Mouse (Mus musculus): ENCODE measurements around the gene Cnga3.
A peak's percentile ranks its signal among the peaks of the same experiment; 100 is the strongest.

Cnga3 gene

DNA sequence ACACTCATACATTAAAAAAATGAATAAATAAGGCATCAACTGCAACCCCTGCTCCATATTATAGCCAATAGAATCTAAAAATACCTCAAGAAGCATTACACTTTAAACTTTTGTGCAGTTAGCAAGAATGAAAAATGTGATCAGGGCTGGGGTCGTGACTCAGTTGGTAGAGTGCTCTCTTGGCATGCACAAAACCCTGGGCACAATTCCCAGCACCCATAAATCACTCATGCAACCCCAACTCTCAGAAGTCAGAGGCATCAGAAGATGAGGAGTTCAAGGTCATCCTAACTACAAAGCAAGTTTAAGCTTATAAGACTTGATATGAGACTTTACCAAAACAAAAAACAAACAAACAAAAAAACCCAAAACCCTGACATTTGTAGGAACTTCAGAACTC, 73.5 kb downstream of the Cnga3 start:
- DNase-seq = no peak

DNA sequence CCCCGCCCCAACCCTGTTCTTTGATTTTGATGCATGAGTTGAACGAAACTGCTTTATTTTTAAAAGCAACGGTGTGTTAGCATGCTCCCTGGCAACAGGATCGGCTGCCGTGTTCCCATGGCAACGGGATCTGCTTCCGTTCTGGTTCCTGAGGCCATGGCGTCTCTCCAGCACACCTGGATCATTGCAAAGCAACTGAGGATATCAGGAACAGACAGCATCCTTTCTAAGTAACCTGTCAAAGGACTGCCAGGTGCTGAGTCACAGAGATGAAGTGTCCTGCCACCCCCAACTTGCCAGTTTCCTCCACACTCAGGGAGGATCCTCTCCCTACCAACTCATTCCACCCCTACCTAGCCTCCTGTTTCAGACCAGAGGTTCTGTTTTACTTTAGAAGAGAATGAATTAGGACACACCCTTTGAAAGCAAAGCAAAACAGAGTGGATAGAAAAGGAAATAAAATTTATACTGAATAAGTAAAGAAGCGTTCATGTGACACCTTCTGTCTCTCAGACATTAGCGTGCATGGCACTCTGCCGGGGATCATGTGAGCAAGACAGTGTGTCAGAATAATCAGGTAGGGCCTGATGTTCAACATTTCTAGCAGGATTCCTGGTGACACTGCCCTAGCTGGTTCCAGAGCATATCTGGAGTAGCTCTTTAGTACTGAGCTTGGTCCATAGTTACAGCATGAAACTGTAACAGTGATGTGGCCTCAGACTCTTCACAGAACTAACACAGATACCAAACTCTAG, 74.1 kb downstream of the Cnga3 start:
- no peak for DNase-seq

DNA sequence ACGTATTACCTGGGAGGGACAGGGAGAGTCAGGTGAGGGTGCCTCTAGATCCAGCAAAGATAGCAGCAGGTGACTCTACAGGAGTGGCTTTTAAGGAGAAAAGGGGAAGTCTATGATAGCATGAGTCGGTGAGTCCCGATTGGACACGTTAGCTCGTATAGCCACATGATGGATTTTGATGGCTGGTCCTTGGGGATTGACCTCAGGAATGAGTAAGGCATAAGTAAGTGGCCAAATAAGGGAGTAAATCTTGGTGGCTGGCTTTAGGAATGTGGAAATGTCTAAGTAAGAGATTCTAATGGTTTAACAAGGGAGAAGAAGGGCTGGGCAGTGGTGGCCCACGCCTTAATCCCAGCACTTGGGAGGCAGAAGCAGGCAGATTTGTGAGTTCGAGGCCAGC, 74.7 kb downstream of the Cnga3 start:
- DNase-seq = no peak

DNA sequence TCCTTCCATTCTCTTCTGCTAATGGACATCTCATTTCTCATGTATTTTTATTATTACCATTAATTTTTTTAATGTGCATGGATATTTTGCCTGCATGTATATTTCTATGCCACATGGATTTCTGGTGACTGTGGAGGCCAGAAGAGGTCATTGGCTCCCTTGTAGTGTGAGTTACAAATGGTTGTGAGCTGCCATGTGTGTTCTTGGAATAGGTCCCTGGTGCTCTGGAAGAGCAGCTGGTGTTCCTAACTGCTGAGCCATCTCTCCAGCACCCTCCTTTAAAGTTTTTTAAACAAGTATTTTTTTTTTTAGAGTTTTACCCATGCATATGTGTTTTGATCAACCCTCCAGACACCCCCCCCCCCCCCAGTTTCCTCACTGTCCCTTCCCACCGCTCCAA, 82.2 kb downstream of the Cnga3 start:
- no peak for DNase-seq

DNA sequence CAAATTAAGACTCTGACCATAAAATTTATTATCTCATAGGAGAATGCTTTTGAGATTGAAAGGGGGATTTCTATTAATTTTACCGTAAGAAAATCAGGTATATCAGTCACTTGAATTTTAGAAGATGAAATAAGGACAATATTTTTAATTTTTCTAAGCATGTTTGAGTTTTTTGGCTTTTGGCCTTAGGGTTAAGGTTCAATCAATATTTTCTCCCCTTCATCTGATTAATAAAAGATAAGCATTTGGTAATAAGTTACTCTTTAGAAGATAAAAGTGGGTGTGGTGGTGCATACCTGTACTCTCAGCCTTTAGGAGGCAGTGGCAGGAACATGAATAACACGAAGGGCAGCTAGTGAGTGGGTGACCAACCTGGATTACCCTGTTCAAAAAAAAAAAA, 84.7 kb downstream of the Cnga3 start:
- no peak for DNase-seq

DNA sequence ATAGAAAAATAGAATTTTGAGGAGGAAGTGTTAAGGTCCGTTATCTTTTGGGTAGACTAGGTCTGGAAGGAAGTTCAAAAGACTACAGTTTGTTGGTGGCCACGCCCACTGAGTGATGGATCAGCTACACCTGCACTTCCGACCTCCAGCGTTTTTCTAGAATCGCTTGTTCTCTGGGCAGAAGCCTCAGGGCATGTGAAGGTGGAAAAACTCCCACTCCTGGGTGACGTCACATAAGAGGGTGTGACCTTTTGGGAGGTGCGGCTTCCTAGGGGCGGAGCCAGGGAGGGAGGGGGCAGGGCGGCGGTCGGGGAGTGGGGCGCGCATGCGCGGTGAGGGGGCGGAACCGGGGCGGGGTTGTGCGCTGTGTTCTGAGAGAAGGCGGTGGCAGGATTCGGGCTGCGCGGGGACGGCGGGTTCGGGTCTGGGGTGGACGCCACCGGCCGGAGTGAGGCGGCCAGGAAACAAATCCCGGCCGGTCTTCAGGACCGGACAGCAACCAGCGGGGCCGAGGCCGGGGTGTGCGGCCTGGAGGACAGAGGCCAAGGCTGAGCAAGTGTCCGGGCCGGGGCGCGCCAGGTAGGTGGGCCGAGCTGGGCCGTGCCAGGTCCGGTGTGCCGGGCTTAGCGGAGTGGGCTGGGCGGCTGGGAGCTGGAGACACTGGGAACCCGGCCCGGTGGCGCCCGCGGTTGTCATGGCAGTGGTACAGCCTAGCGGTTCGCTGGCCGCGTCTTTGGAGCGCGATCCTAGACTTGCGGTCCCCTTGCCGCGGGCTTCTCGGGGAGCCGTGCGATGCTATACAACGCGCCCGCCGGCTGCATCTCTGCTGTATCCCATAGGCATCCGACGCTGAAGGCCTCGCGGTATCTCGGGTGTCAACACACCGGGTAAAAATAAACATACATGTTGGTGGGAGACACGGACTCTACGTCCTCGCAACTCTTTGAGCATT, 85.6 kb downstream of the Cnga3 start, which contains the start of gene Inpp4a:
Gene Inpp4a (plus strand): TSS at position 326 of the 952 bp plus-strand sequence.
- DNase-seq = peak; percentile 98

GRCm38 (mm10) chr1:37300650-37301049, 86.4 kb downstream of the Cnga3 start:
- peak; percentile 34 for DNase-seq

DNA sequence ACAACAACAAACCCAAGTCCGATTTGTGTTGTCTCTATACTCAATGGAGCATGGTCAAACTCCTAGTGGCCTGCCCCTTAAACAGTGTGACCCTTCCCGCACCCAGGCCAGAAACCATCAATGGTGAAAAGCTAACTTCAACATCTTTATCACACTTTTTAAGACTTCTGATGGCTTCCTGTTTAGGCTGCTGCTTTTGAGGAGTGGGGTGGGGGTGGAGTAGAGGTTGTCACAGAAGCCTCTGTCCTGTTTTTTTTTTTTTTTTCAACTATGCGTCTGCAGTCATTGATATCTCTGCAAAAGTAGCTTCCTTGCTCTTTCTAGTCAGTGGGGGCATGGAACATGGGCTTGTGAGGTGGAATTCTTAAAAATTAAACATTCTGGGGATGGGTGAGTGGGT, 88.6 kb downstream of the Cnga3 start:
- DNase-seq = no peak

- no peak for DNase-seq
Observed at GRCm38 (mm10) chr1:37305691-37306287, 91.6 kb downstream of the Cnga3 start.

DNA sequence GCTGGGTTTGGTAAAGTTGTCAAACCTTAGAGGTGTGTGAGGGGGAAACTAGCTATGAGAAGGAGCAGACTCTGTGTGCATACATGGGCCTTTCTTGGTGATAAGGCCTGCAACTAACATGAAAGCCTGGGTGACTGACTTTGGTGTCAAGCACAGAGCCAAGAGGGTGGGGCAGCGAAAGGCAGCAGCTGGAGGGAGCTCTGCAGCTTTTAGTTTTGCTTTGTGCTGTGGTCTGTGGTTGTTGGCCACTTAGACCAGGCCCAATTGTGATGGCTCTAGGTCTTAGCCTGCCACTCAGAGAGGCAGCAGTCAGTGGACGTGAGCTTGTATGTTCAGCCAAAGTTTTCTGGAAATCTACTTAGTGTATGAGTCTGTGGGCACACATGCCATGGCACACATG, 93.4 kb downstream of the Cnga3 start:
- no peak for DNase-seq

DNA sequence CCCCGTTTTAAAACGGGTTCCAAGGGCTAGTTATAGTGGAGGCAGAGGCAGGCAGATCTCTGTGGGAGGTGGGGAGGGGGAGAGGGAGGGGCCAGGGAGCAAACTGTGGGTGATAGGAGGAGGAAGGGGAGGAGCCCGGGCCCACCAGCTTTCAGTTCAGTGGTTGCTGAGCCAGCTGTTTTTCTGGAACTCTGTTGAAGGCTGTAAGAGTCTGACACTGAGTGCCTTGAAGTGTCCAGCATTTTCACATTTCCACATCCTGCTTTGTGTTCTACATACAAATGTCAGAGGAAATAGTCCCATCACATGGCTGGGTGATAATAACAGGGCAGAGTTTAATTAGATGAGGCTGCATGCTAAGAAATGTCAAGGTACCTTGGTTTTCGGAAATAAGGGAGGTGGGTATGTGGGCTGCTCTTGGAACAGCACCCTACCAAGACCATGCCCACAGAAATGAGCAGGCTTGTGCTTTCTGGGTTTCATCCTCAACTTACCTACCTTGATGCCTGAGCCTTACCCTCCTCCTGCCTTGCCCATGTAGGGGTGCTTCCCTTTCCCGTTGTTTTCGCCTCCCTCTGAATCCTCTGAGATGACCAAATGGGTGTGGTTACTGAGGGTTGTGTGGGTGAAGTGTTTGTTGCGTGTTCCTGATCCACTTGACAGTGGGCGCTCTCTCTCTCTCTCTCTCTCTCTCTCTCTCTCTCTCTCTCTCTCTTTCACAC, 93.9 kb downstream of the Cnga3 start:
- no peak for DNase-seq

DNA sequence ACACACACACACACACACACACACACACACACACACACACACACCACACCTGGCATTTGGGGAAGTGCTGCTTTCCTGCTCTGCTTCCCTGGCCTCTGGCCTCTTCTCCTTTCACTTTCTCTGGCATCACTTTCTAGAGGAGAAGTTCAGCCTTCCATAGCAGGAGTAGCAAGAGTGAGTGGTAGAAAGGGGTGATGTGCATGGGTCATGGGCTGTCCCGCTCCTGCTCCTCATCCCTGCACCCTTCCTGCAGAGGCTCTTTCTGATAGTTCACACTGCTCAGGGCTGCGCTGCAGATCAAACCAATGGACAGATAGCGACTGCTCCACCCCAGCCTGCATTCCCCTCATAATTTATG, 94.5 kb downstream of the Cnga3 start:
- no peak for DNase-seq

GRCm38 (mm10) chr1:37309939-37310515, 95.8 kb downstream of the Cnga3 start:
- DNase-seq = no peak

Measured in thymus, postnatal 14 days (tissue).